Mouse (Mus musculus) hindbrain, embryonic 14.5 days (tissue): ENCODE measurements at regions not wholly inside any gene's neighbourhood (a gene's known extent, or its start where the extent isn't known, plus 50 kb on each side); places are given as distances from the start of the nearest gene placed in this dataset.
A peak's percentile ranks its signal among the peaks of the same experiment; 100 is the strongest.

Experiments used
- ATAC-seq: fragments of 200-750 bp; cut with Nextera tagmentation; 2 replicates; pipeline ENCODE4 v1.8.0; 2017; ENCODE audit warnings: moderate number of reproducible peaks, mild to moderate bottlenecking, moderate TSS enrichment, moderate library complexity; ENCODE audit not compliant: low FRiP score
- DNase-seq: peaks from one replicate; pipeline ENCODE4 v3.0.0-alpha.2; 2015; ENCODE audit warnings: low spot score
- H3K27ac ChIP-seq: fragments of 300-500 bp; sonication (generic); 2 replicates; pipeline ENCODE4 v1.5.1; 2014; ENCODE audit warnings: mild to moderate bottlenecking, moderate library complexity
- H3K27me3 ChIP-seq: fragments of 300-500 bp; sonication (generic); 2 replicates; pipeline ENCODE4 v1.6.1; 2014; ENCODE audit warnings: mild to moderate bottlenecking, low read length, mixed read lengths; ENCODE audit not compliant: control insufficient read depth, insufficient read depth
- H3K36me3 ChIP-seq: fragments of 300-500 bp; sonication (generic); replicated peaks from 2 replicates; pipeline ENCODE4 v1.6.1; 2014; ENCODE audit not compliant: control insufficient read depth, insufficient read depth
- H3K4me1 ChIP-seq: fragments of 300-500 bp; sonication (generic); replicated peaks from 2 replicates; pipeline ENCODE4 v1.6.1; 2014; ENCODE audit warnings: antibody characterized with exemption, low read length, mixed read lengths; ENCODE audit not compliant: control insufficient read depth, insufficient read depth
- H3K4me2 ChIP-seq: fragments of 300-500 bp; sonication (generic); replicated peaks from 2 replicates; pipeline ENCODE4 v1.6.1; 2014; ENCODE audit warnings: mild to moderate bottlenecking, moderate library complexity
- H3K4me3 ChIP-seq: fragments of 300-500 bp; sonication (generic); replicated peaks from 2 replicates; pipeline ENCODE4 v1.5.1; 2014; ENCODE audit warnings: mild to moderate bottlenecking, low read length
- H3K9ac ChIP-seq: fragments of 300-500 bp; sonication (generic); 2 replicates; pipeline ENCODE4 v1.6.1; 2014
- H3K9me3 ChIP-seq: fragments of 300-500 bp; sonication (generic); 2 replicates; pipeline ENCODE4 v1.6.1; 2016; ENCODE audit warnings: low read length; ENCODE audit not compliant: control insufficient read depth
- WGBS: fragments of 180-500 bp; shearing (Covaris S2); extraction: QIAGEN DNeasy Blood & Tissue Kit; methylation state at CpG from one replicate; pipeline ENCODE4 v1.1.7; 2014; 5-methylcytosine and 5-hydroxymethylcytosine counted together

DNA sequence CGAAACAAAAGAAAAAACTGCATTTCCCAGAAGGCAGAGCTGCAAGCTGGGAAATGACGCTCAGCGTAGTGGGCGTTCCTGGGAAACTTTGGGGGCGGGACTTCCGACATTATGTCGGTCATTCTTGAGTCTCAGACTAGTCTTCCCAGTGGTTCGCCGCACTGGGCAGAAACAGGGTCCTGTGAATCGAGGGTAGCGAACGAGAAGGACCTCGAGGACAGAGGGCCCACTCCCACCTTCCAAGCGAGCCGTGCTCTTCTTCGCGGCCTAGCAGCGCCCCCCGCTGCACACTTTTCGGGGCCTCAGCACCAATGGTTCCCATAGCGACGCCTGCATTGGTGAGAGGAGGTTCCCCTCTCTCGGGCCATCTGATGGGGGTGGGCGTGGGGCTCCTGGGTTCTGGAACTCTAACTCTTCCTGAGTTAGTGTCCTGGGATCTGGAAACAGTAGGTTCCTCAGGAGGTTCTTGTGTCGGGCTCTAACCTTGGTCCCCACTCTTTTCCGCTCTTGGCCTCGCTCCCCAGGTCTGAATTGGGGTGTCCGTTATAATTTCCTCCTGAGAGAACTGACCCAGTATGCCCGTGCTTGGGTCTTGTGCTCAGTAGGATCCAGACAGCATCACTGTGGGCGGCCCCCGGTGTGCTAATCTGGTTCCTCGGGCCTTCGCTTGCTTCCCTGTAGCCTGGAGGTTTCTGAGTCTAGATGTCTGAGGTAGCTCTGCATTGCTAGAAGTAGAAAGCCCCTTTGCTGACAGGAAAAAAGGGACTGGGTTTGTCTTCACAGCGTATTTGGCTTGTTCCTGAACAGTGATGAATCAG is 52.8 kb upstream of the Gramd1a start:
- Histone ChIP-seq H3K36me3 (no peaks in the 10 kb centered on the region; the same call in 1 of the 2 replicates), H3K27me3 (no peaks in the 10 kb centered on the region), H3K4me2 (peak overlapping the region; percentile 65), H3K27ac (peak overlapping the region; percentile 50; the same call in 1 of the 2 replicates), H3K9ac (peak overlapping the region; percentile 72), H3K9me3 (0 out of 2 replicates have a peak, but pooled peaks cover 5% of the 10 kb centered on the region), H3K4me3 (peak overlapping the region; percentile 52), H3K4me1 (peaks cover 6% of the 10 kb centered on the region; the same call in 1 of the 2 replicates)
- DNase-seq = peak; percentile 82
- ATAC-seq = peak; percentile 89
- 42% methylated on average over 34 of the region's 34 CpGs for WGBS

DNA sequence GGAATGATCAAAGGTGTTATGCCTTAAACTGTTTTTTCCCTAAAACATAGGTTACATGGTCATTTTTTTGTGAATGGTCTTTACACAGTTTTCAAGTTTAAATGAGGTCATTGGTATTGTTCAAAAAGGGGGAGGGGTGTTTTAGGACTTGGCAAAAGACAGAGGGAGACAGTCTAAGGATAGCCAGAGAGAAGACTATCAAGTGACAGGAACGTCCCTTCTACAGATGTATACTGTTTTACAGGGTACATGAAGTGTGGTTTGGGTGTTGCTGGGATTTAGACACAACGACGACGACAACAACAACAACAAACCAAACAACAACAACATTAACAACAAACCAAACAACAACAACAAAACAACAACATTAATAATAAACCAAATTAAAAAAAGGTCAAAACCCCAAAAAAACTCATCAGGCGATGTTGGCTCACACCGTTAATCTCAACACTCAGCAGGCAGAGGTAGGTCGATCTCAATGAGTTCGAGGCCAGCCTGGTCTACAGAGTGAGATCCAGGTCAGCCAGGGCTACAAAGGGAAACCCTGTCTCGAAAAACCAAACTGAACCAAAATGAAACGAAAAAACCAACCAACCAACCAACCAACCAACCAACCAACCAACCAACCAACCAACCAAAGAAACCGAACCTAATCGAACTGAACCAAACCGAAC is 52.0 kb upstream of the Gramd1a start:
- no peak overlapping the region for H3K27ac ChIP-seq
- no peaks in the 10 kb centered on the region; the same call in 1 of the 2 replicates for H3K36me3 ChIP-seq
- ATAC-seq (peak; percentile 72), DNase-seq (no peak)
- H3K27me3 ChIP-seq = no peaks in the 10 kb centered on the region
- H3K4me1 ChIP-seq = peaks cover 6% of the 10 kb centered on the region; the same call in 1 of the 2 replicates
- peak overlapping the region; percentile 65 for H3K4me2 ChIP-seq
- 74% methylated on average over 13 of the region's 13 CpGs for WGBS
- no peak overlapping the region for H3K9ac ChIP-seq
- H3K4me3 ChIP-seq = peak overlapping the region; percentile 52
- 0 out of 2 replicates have a peak, but pooled peaks cover 4% of the 10 kb centered on the region for H3K9me3 ChIP-seq
